Mouse (Mus musculus) bone marrow macrophage, adult 2 months (primary cell): ENCODE results near the gene Kif18b. TPM values are rescaled to one million over a fixed set of nuclear protein-coding genes. Genes with fewer than 3 reads are reported as not detected.

Source experiments
- H3K27ac ChIP-seq: 2 replicates; pipeline ENCODE4 v1.5.1; 2012; ENCODE audit warnings: low read depth, low read length; ENCODE audit not compliant: insufficient read depth
- H3K4me1 ChIP-seq: 2 replicates; pipeline ENCODE4 v1.6.1; 2012; ENCODE audit warnings: low read length; ENCODE audit not compliant: control insufficient read depth, insufficient read depth
- H3K4me3 ChIP-seq: 2 replicates; pipeline ENCODE4 v1.5.1; 2012; ENCODE audit warnings: mild to moderate bottlenecking, low read length, moderate library complexity; ENCODE audit not compliant: insufficient read depth
- CTCF ChIP-seq: IDR thresholded peaks from 2 replicates; pipeline ENCODE4 v1.5.1; 2012; ENCODE audit warnings: low read depth, mild to moderate bottlenecking, low read length, moderate library complexity
- POLR2A ChIP-seq: IDR thresholded peaks from 2 replicates; pipeline ENCODE4 v1.6.1; 2012; ENCODE audit warnings: mild to moderate bottlenecking, low read depth, low read length, borderline replicate concordance
- polyA plus RNA-seq: library from polyadenylated mRNA; stranded (reverse); fragments of >200 nt; gene quantifications from 2 replicates; pipeline ENCODE4 v1.2.4, GENCODE M21; 2012; ENCODE audit not compliant: missing spikeins, insufficient read depth, insufficient read length

The Kif18b gene
- polyA plus RNA-seq, 1 experiment = 11.9 TPM

GRCm38 (mm10) chr11:102939024-102939675 lies 14.2 kb upstream of the Kif18b start:
- Histone ChIP-seq H3K4me1 (no peaks in the 10 kb centered on the region), H3K4me3 (no peak overlapping the region), H3K27ac (no peak overlapping the region)
- TF ChIP-seq CTCF (no peak), POLR2A (no peak)

DNA sequence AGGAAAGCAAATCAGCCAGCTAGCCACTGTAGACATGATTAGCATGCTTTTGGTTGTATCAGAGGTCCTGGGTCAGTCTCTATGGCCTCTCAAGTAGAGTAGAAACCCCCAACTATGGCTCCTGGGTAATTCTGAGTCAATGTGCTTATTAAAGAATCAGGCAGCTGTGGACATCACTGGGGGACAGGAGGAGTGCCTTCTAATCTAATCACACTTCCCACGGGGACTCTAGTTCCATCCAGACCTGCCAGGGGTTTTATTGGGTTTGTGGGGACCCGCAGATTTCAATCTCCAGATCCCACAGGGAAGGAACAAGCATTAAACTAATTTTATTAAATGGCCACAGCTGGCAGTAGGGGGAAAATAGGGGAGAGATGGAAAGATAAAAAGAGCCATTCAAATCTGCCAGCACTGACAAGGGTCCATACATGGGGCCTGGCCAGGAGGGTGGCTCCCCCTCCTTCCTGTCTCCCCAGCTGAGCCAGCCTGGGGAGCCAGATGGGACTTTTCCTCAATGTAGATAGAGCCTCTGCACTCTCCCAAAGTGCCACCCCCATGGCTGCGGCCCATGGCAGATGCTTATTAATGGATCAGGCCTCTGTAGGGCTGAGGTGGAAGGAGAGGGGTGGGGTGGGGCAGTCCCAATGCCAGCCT lies 12.7 kb upstream of the Kif18b start:
- H3K27ac ChIP-seq = no peak overlapping the region
- TF ChIP-seq CTCF (no peak), POLR2A (no peak)
- no peak overlapping the region for H3K4me3 ChIP-seq
- H3K4me1 ChIP-seq = no peaks in the 10 kb centered on the region

GRCm38 (mm10) chr11:102936272-102936671 lies 11.3 kb upstream of the Kif18b start:
- TF ChIP-seq CTCF (no peak), POLR2A (no peak)
- no peak overlapping the region for H3K4me3 ChIP-seq
- no peaks in the 10 kb centered on the region for H3K4me1 ChIP-seq
- no peak overlapping the region for H3K27ac ChIP-seq

DNA sequence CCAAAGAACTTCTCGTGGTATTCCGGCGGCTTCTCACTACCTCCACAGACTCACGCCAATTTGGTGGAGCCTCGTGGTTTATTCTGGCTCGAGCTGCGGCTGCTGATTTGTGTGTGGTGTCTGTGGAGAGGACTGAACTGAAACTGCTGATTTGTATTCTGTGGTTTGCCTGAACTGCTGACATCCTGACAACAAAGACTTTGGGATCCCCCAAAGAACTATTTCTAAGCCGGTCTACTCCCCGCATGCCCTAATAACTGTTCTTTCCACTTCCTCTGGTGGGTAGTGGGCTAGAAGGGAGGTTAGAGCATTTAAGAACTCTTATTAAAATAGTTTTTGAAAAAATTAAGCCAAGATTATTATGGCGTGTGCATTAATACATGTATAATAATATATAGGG lies 5.7 kb upstream of the Kif18b start:
- H3K4me3 ChIP-seq = no peak overlapping the region
- TF ChIP-seq POLR2A (no peak), CTCF (no peak)
- no peak overlapping the region for H3K27ac ChIP-seq
- no peaks in the 10 kb centered on the region for H3K4me1 ChIP-seq

GRCm38 (mm10) chr11:102925351-102925717 lies 410 bp upstream of the Kif18b start:
- Histone ChIP-seq H3K4me3 (peak overlapping the region; percentile 90), H3K4me1 (peaks cover 20% of the 10 kb centered on the region), H3K27ac (peak overlapping the region; percentile 60)
- no peak for TF ChIP-seq POLR2A
- TF ChIP-seq CTCF = no peak

DNA sequence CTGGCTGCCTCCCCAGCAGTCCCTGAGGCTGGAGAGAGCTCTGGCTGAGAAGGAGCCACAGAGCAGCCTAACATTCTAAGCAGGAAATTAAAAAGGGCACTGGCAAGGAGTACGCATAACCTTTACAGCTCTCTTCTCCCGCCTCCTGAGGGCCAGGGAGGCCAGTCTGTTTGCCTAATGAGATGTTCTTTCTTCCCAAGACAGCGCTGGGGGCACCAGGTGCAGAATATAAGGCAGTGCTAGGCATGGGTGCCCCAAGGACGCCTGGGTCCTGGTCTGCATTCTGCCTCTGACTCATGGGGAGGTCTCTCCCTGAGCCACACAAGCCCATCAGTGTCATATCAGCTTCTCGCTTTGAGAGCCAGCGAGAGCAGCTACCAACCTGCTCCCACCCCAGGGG lies 3.4 kb downstream of the Kif18b start:
- Histone ChIP-seq H3K27ac (no peak overlapping the region), H3K4me1 (peaks cover 22% of the 10 kb centered on the region), H3K4me3 (no peak overlapping the region)
- TF ChIP-seq CTCF = no peak
- TF ChIP-seq POLR2A = no peak

GRCm38 (mm10) chr11:102918077-102918476 lies 6.8 kb downstream of the Kif18b start:
- no peak overlapping the region for H3K4me3 ChIP-seq
- H3K27ac ChIP-seq = no peak overlapping the region
- TF ChIP-seq CTCF (no peak), POLR2A (no peak)
- peaks cover 21% of the 10 kb centered on the region for H3K4me1 ChIP-seq

DNA sequence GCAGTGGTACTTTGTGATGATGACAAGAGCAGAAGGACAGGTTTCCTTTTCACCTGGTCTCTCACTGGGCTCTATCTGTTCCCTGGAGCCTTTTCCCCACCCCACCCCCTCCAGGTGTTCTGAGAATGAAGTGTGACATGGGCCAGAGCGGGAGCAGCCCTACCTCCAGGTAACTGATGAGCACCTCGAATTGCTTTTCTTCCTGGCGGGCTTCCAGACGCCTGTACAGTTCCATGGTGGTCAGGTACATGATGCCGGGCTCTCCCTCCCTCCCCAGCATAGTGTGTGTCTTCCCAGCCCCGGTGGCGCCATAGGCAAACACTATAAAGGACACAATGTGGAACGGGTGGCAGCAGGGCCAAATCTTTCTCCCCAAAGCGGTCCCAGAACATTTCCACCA lies 9.5 kb downstream of the Kif18b start:
- TF ChIP-seq POLR2A (no peak), CTCF (no peak)

DNA sequence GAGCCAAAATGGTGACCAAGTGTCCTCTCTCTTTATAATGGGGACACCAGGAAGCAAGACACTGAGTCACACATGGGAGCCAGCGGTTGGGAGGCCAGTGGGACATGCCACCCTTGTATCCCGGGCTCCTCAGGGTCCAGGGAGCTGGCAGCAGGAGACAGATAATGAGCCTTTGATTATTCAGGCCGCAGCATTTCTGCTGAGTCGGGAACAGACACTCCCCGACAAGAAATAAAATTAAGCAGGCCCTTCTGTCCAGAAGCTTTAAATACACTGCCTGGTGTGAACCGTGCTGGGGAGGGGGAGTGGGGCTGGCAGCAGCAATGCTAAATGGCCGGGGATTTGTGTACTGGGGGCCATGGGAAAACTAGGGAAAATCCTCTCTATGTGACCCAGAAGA lies 13.5 kb downstream of the Kif18b start:
- H3K27ac ChIP-seq = no peak overlapping the region
- TF ChIP-seq POLR2A = no peak
- TF ChIP-seq CTCF = no peak
- no peak overlapping the region for H3K4me3 ChIP-seq
- H3K4me1 ChIP-seq = no peaks in the 10 kb centered on the region

More for the DNA sequence above, 9.5 kb downstream of the Kif18b start:
- Histone ChIP-seq H3K4me3 (no peak overlapping the region), H3K27ac (no peak overlapping the region), H3K4me1 (0 out of 2 replicates have a peak, but pooled peaks cover 2% of the 10 kb centered on the region)

DNA sequence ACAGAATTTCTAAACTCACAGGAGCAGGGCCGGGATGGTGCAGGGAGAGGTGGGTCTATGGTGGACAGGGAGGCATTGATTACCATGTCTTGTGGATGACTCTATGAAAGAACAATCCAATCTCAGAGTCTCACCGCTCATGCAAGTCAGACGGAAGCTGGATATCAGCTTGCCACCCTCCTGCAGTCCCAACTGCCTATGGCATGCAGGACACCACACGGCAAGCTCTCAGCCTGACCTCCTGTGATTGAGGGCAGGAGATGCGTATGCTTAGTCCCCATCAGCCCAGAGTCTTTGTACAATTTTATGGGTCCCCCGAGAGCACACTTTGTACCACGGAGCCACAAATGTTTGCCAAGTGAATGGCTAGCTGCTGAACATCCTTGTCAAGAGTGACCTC lies 21.3 kb downstream of the Kif18b start:
- Histone ChIP-seq H3K4me1 (no peaks in the 10 kb centered on the region), H3K27ac (no peak overlapping the region), H3K4me3 (no peak overlapping the region)
- no peak for TF ChIP-seq CTCF
- no peak for TF ChIP-seq POLR2A
